Mouse (Mus musculus): ENCODE results near the gene Rmnd1. TPM values are rescaled to one million over a fixed set of nuclear protein-coding genes. Genes with fewer than 3 reads are reported as not detected.
"Not testable (repeated sequence)": the region's sequence is repeated elsewhere in the genome, so short reads cannot be mapped to it uniquely, and the experiment has no call there.

Rmnd1 gene
- 10 to 100 TPM; 40.1 to 45.0 (median 42.4) TPM for polyA plus RNA-seq (2017; shearing (Covaris generic))

DNA sequence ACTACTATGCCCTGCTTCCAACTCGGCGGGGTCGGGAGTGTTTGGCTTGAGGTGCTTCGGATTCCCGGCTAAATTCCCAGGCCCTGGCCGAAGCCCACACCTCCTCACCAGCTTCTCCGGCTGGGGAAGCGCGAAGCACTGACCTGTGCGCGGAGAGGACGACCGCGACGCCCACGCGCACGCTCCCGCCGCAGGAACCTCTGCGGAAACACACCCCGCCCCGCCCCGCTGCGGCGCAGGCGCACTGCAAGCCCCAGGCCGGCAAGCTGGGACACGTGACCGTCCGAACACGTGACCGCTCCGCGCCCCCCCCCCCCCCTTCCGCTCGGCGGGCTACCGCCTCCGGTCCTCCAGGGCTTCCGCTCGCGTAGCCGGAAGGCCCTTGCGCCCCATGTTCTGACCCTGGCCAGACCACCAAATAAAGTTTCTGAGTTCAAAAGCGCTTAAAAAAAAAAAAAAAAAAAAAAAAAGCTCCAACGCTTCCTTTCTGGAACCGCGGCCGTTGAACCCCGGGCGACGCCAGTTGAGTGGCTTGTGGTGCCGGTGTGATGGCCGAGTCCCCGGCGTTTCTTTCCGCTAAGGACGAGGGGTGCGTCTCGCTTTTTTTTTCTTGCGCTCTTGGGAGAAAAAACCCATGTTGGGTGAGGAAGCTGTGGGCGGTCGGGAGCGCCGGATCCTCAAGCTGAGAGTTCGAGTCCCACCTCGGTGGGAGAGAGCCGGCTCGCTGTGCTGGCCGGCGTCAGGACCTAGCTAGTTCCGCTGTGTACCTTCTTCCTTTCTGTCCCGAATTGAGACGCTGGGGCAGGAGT lies at the start of gene Rmnd1, which contains the start of gene Armt1:
Rmnd1 (minus strand) TSS at position 266 of the 809 bp plus-strand sequence.
Armt1 (plus strand) TSS at position 345 of the 809 bp plus-strand sequence.
- peak; percentile 88 for ATAC-seq

DNA sequence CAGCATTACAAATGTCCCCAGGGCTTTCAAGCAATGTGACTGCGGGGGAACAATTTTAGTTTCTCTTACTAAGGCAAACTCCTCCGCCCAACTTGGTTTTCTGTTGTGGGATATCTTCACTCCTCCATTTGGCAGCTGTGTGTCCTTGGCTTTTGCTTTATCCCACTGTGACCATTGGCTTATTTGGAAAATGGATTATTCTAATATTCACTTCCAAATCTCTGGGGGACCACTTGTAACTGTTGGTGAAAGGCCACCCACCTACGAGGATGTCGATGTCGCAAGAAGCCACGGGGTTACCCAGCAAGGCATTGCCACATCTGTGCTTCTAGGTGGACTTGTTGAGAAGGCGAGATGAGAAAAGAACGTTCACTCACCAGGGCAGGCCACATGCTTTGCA lies 49.5 kb upstream of the Rmnd1 start:
- ATAC-seq: no peak

DNA sequence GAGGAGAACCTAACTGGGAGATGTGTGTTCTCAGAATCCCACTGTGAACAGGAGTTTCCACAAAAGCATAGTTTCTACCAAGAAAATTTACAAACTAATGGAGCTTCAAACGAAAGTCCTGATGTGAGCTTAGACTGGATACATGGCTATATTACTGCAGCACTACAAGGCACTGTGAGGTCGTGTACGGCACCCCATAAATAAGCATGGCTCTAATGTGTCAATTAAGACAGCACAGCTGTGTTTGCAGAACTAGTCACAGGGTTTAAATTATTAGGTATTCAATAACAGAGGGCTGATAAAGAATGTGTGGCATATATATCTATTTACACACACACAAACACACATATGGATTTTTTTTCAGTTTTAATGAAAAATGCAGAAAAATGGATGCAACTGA lies 48.7 kb upstream of the Rmnd1 start:
- no peak for ATAC-seq

DNA sequence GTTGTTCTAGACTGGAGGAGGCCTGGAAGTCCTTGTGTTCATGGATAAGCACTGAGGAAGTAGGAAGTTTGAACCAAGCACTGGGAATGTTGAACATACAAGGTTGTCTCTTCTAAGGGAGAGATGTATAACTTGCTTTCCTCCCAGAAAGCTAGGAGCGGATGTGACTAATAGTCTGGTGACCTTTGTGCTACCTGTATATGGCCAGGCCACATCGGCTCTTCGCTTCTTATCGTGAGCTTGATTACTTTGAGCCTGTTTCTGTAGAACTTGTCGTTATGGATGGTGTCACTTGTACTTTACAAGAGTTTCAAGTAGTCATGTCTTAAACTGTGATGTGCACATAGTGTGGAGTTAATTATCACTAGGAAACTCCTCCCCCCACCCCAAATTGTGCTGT lies 44.4 kb upstream of the Rmnd1 start:
- no peak for ATAC-seq

DNA sequence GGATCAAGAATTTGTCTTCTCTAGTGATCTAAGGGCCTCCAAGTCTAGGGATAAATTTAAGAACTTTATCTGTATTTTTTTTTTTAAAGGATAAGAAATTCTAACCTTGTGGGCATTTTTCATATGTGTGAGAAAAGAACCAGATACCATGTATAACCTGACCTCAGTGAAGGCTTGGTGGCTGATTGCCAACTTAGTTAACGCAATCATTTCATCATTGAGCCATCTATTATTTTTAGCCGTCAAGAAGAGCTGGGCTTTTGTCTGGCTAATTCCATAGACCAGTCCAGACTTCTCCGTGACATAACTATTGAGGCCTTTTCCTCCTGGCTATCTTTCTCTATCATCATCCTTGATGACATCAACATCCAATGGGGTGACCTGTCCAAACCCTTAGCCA lies 43.2 kb upstream of the Rmnd1 start:
- no peak for ATAC-seq

DNA sequence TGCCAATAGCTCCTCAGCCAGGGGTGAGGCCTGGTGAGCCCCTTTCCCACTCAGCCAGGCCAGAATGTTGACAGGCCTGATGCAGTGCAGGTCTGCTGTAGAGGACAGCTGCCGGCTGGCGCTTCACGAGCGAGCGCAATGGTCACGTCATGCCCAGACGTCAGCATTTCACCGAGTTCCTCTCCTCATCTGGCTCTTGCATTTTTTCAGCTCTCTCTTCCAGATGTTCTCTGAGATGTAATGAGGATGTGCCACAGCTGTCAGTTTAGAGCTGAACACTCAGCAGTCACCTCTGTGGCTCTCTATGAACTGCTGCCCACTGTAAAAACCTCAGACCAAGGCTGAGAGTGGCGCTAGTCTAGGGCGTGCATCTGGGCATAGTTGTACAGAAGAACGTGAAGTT lies 41.4 kb upstream of the Rmnd1 start:
- ATAC-seq: no peak

DNA sequence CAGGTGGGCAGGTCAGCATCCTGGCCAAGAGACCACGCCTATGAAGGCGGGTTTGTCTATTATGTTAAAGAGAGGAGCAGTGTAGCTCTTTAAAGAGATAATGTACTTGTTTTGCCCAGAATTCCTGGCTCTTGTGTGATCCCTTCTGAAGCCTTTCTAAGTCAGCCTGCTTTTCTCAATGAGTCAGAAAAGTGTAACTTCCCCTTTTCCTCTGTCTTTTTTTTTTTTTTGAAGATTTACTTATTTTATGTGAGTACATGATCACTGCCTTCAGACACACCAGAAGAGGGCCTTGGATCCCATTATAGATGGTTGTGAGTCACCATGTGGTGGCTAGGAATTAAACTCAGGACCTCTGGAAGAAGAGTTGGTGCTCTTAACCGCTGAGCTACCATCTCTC lies 37.2 kb upstream of the Rmnd1 start:
- no peak for ATAC-seq

DNA sequence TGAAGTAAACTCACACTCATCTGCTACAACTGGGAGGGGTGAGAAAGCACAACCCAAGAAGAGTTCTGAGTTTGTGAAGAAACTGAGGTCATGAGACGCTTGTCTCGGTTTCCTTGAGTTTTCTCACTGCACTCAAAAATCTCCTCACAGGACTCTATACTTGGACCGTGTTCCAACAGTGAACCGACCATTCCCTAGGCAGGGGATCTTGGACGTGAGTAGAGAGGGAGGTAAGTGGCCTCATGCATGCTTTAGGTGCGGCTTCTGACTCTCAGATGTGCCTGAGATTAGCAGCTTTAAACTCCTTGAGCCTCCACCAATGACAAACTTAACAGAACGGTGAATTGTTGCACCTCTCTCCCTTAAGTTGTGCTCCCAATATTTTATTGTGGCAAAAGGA lies 33.6 kb upstream of the Rmnd1 start:
- no peak for ATAC-seq

DNA sequence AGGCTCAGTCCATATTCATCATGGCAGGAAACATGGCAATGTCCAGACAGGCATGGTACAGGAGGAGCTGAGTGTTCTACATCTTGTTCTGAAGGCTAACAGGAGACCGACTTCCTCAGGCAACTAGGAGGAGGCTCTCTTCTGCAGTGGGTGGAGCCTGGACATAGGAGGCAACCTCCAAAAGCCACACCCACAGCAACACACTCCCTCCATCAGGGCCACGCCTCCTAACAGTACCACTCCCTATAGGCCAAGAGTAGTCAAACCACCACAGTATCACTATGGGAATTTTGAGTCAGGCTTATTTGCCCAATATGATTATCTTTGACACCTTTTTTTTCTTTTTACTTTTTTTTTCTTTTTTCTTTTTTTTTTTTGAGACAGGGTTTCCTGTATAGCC lies 28.0 kb upstream of the Rmnd1 start:
- no peak for ATAC-seq

DNA sequence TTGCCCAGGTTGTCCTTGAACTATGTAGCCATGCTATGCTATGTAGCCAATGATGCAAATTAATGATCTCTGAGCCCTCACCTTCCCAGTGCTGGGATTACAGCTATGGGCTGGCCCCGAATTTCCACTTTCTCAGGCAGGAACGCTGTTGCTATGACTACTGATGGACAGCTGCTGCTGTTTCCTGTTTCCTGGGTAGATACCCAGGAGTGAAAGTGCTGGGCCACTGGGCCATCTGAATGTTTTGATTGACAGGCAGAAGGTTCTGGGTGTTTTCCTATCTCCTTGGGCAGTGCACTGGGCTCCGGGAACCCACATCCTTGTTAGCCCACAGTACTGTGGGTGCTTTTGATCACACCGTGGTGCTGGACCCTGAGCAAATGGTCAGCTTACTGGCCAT lies 24.2 kb upstream of the Rmnd1 start:
- no peak for ATAC-seq

DNA sequence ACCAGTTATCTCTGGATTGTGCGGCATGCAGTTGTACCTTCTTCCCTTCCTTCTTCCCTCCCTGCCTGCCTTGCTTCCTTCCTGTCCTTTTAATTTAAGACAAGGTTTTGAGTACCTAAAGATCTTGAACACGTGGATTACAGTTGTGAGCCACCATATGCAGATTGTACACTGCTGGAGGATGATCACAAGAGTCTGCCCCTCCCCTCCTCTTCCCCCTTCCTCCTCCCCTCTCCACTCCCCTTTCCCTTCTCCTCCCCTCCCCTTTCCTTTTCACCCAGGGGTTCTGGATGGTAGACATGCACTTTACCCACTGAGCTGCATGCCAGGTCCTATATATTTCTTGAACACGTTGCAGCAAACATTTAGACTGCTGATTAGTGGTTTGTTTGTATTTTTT lies 3.2 kb upstream of the Rmnd1 start:
- ATAC-seq: no peak

DNA sequence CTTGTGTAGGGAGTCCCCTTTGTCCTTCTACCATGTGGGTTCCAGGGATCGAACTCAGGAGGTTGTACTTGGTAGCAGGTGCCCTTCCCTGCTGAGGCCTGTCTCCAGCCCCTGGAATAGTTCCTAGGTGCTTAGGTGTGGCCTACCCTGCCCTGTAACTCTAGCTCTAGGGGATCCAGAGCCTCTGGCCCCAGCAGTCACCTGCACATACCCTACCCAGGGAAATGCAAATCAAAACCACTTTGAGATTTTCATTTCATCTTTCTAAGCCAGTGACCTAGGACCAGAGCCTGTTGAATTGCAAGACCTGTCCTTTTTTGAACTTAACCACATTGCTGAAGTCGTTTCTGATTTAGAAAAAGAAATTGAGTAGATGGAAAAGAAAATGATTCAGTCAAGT lies 1.7 kb upstream of the Rmnd1 start:
- not testable (repeated sequence) for ATAC-seq

DNA sequence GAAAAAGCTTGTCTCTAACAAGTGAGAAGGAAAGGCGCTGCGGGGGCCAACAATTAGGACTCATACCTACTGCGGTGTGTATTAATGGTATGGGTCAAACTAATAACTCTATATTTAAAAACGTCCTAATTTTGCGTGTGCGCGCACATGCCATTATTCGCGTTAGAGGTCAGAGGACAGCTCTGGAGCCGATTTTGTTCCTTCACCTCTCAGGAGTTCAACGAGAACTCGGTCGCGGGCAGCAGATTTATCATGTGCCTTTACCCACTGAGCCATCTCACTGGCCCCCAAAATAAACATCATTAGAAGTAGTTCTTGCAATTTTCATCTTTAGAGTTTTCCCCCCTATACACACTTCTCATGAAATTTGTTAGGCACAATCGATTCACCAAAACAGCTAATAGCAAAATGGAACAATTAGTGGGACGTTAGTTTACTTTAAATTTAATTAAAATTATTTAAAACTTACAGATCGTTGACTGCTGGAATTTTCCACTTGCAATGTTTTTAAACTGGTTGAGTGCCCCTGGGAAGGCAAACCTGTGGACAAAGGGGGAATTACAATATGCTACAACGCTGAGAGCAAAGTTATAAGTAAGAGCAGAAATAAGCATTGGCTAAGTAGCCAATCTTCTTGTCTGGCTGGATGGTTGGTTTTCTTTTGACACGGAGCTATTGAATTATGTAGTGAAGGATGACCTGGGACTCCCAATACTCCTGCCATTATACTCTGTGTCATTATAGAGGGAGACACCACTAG lies 988 bp upstream of the Rmnd1 start:
- ATAC-seq: no peak

DNA sequence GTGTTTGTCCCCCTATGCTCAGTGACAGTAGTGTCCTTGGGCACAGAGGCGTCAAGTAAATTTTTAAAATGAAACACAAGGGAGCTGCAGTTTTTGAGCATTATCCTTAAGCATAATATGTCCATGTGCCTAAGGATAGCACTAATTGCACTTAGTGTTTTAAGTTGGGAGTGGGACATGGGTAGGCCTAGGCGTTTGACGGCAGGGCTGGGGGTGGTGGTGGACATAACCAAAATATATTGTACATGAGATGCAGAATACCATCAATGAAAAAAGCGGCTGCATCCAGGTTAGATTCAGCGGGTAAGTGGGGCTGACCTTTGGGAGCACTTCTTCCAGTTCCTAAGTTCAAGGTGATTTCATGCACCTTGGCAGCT lies 454 bp downstream of the Rmnd1 start:
- ATAC-seq: no peak

DNA sequence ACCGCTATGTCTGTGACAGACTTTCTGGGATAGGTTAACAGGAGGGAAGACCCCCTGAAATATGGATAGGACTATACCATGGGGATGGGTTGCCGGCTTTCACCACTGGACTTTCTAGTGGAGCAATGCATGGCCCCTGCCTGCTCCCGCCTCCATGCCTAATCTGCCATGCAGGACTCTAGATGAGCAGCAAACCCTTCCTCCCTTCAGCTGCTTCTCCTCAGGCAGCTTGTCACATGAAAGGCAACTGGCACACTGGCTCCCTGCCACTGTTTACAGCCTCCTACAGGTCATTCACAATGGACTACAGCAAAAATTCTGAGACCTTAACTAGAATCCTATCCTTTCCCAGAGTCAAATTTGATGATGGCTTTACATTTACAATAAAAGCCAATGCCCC lies 1.4 kb downstream of the Rmnd1 start:
- ATAC-seq: no peak

DNA sequence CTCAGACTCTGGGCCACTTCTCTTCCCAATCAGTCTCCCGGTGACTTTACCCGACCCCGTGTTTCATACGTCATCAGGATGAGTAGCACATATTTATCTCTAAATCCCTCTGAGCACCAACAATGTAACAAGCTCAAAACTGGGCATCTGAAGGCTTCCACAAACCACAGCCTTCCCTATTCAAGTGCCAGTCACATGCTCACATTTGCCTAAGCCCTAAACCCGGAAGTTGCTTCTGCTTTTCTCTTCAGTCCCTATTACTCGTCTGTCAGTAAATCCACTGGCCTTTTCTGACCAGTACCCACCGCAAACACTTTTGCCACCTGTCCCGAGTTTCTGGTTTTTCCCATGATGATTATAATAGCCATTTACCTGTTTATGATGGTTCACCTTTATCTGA lies 1.8 kb downstream of the Rmnd1 start:
- no peak for ATAC-seq

DNA sequence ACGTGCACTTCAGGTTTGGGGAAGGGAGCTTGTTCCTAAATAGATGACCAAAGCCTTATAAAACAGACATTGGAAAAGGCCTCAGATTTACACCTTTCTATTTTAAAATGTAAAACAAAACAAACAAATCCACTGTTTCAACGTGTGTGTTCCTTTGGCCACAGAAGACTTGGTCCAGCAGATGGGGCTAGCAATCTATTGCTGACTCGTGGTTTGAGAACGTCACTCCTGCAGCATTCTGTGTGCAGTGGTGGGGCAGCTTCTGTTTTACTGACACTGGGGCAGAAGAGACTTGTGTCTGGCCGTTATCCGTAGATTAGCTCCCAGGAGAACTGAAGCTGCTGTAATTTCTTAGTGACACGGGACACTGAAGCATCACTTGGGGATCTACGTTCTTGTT lies 6.9 kb downstream of the Rmnd1 start:
- no peak for ATAC-seq

DNA sequence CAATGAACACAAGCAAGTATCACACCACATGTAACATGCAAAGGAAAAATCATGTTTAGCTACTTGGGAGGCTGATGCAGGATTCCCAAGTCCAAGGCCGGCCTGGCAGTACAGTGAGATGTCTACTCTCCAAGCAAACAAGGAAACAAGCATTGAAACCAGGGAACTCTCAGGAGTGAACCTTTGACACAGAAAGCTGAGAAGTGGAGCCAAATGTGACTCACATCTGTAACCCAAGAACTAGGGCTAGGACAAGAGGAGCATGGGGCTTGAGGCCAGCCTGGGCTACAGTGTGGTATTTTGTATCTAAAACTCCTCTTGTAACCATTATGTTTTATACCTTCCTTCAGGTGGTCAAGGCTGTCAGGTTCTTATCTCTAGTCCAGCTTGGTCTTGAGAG lies 25.0 kb downstream of the Rmnd1 start:
- no peak for ATAC-seq

DNA sequence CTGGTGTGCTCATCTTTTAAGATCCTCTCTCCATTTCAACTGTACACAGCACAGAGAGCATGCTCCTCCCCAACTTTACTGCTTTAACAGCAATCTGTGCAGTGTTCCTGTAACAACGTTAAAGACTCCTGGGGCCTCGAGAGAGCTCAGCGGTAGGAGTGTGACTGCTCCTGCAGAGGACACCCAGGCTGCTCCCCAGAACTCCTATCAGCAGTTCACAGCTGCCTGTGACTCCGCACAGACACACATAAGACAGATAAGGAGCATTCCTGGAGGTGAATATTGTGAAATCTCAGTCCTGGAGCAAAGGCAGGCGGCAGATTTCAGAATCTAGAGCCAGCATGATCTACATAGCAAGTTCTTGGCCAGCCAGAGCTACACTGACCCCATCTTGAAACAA lies 26.7 kb downstream of the Rmnd1 start:
- no peak for ATAC-seq

DNA sequence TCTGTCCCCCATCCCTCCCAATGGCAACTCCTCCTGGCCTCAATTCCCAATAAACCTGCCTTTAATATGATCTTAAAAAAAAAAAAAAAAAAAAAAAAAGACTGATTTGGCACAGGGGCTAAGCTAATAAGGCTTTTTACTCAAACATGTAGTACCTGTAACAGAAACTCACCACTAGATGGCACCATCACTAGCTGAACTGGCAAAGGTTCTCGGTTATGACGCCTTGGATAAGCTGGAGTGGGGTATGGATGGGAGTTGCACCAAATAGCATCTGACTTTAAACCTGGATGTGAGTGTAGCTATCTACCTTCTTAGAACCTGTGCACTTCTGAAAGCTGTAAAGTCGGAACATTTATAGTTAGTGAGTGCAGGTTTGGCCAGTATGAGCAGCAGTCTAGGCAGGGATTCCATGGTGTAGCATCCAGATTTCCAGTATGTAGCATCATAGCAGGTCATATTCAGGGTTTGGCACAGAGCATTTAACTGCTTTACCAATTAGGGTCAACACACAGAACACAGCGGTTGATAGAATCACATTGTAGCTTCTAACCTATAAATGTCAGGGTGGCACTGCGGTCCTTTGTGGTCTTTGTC lies 27.2 kb downstream of the Rmnd1 start:
- peak; percentile 86 for ATAC-seq

DNA sequence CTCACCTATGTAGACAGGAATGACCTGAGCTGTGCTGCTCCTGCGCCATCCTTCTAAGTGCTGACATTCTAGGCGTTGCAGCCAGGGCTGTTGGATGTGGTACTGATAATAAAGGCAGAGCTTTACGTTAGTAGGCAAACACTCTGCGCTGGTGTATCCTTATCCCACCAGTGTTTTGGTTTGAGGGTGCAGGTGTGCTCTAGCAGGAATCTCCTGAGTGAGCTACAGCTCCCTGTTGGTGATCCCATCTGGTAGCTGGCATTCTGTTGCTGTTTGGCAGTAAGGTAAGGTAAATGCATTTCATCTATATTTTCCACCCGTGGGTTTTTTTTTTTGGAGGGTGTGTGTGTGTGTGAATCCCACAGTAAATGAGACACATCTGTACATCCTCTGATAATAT lies 34.1 kb downstream of the Rmnd1 start:
- no peak for ATAC-seq

DNA sequence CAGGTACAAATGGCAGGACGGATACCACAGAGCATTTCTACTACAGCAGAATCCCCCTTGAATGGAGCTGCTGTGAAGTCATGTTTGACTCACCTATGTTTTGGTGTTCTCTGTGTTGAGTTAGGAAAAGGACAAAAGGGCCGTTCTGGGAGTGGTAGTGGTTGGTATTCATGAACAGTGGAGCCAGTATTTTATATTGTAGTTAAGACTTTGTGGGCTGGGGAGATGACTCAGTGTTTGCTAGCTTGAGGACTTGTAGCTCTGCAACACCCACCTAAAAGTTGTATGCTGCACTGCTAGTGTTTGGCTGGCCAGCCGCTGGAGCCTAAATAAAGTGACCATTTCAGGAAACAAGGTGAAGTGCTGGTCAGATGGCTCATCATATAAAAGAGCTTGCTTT lies 36.9 kb downstream of the Rmnd1 start:
- ATAC-seq: no peak

DNA sequence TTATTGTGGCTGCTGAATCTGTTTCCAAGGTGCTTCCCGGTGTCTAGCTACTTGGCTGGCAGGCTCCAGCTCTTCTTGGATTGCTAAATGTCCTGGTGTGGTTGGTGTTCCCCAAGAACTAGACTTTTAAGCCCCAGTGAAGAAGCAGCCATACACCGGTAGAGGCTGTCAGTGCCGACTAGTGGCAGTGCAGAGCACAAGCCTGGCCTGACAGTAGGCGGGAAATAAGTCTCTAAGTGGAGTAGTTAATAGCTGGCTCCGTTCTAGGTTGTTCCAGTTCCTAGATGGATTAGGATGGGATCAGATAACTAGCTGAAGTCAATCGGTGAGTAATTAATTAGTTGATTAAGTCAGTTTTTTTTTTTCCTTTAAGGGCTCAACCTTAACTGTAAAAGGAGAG lies 40.3 kb downstream of the Rmnd1 start:
- ATAC-seq: peak; percentile 51

DNA sequence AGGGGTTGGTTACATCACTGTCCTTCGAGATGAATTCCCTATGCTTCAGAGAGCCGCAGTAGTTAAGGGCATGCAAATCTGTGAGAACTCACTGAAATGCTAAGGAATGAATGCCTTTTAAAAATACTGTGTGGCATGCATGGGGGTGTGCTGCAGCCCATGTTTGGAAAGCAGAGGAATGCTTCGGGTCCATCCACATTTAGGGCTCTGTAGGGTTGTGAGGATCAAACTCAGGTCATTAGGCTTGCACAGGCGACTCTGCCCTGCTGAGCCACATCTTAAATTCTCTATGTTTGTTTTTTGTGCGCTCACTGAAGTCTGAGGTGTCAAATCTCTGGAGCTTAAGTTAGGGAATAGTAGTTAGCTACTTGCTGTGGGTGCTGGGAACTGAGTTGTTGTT lies 41.1 kb downstream of the Rmnd1 start:
- no peak for ATAC-seq

All from inflammation-experienced regulatory T-cells, adult 6 months (primary cell).